Mouse (Mus musculus) midbrain, embryonic 15.5 days (tissue): Measurements from ENCODE around the gene Sec31a. TPM values are rescaled to one million over a fixed set of nuclear protein-coding genes. Genes with fewer than 3 reads are reported as not detected.

Source experiments
- ATAC-seq: fragments of 200-750 bp; cut with Nextera tagmentation; replicated peaks from 2 replicates; pipeline ENCODE4 v1.8.0; 2017; ENCODE audit warnings: moderate TSS enrichment
- H3K27ac ChIP-seq: fragments of 300-500 bp; sonication (generic); 2 replicates; pipeline ENCODE4 v1.5.1; 2015; ENCODE audit warnings: mild to moderate bottlenecking, inconsistent platforms
- H3K27me3 ChIP-seq: fragments of 300-500 bp; sonication (generic); replicated peaks from 2 replicates; pipeline ENCODE4 v1.6.1; 2015; ENCODE audit warnings: inconsistent platforms
- H3K36me3 ChIP-seq: fragments of 300-500 bp; sonication (generic); replicated peaks from 2 replicates; pipeline ENCODE4 v1.6.1; 2015; ENCODE audit warnings: inconsistent platforms
- H3K4me1 ChIP-seq: fragments of 300-500 bp; sonication (generic); 2 replicates; pipeline ENCODE4 v1.6.1; 2015; ENCODE audit warnings: inconsistent platforms
- H3K4me2 ChIP-seq: fragments of 300-500 bp; sonication (generic); 2 replicates; pipeline ENCODE4 v1.6.1; 2015; ENCODE audit warnings: inconsistent platforms, mild to moderate bottlenecking, moderate library complexity
- H3K4me3 ChIP-seq: fragments of 300-500 bp; sonication (generic); 2 replicates; pipeline ENCODE4 v1.5.1; 2015; ENCODE audit warnings: mild to moderate bottlenecking, inconsistent platforms
- H3K9ac ChIP-seq: fragments of 300-500 bp; sonication (generic); 2 replicates; pipeline ENCODE4 v1.6.1; 2015; ENCODE audit warnings: mild to moderate bottlenecking, inconsistent platforms
- H3K9me3 ChIP-seq: fragments of 300-500 bp; sonication (generic); 2 replicates; pipeline ENCODE4 v1.6.1; 2016; ENCODE audit warnings: inconsistent platforms
- WGBS: fragments of 180-500 bp; shearing (Covaris S2); methylation state at CpG from one replicate; pipeline ENCODE4 v1.1.7; 2015; ENCODE audit warnings: mixed read lengths; 5-methylcytosine and 5-hydroxymethylcytosine counted together
- polyA plus RNA-seq: library from polyadenylated mRNA; unstranded; fragments of >200 nt; fragmentation: Nextera tagmentation; extraction: Ambion mirVana; gene quantifications from 2 replicates; pipeline ENCODE4 v1.2.1, GENCODE M21; 2015

Gene Sec31a
- polyA plus RNA-seq, 1 experiment from 2014 or later, result 102 TPM

DNA sequence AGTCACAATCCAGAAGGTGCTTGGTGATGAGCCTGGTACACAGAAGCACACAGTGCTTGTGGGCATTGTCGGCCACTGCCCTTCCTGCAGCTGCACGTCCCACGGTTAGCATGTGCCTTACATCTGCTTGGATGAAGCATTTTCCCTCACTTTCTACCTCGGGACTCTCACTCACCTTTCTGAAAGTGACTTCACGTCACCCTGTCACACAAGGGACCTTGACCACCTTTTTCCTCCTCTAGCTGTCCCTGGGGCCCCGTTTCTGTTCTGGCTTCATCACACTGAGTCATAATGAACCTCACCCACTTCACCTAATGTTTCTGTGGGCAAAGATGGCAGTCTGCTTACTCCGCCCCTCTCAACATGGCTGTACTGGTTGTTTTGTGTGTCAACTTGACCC is 75.0 kb downstream of the Sec31a start:
- Histone ChIP-seq H3K4me2 (no peak overlapping the region), H3K27me3 (no peaks in the 10 kb centered on the region), H3K36me3 (no peaks in the 10 kb centered on the region), H3K9me3 (no peaks in the 10 kb centered on the region), H3K27ac (no peak overlapping the region), H3K4me1 (no peaks in the 10 kb centered on the region), H3K9ac (no peak overlapping the region), H3K4me3 (no peak overlapping the region)
- ATAC-seq, result no peak
- WGBS, result 91% methylated on average over 7 of the region's 7 CpGs

DNA sequence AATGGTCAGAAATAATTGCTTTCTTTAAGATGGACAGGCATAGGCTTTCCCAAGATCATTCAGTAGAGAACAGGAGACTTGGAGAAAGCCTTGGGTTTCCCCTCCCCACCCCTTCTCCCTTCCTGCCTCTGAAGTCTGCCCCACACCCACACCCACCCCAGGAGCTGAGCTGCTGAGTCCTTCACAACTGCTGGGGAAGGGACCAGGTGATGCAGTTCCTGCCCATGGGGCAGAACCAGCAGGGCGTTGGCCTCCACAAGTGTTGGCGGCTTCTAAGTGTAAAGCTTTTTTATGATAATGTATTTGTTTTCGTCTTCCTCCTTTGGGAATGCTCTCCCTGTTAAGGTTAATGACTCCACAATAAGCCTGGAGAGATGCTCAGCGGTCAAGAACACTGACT is 78.2 kb downstream of the Sec31a start:
- Histone ChIP-seq H3K27me3 (no peaks in the 10 kb centered on the region), H3K36me3 (no peaks in the 10 kb centered on the region), H3K9ac (no peak overlapping the region), H3K4me2 (no peak overlapping the region), H3K9me3 (no peaks in the 10 kb centered on the region), H3K27ac (no peak overlapping the region), H3K4me3 (no peak overlapping the region), H3K4me1 (no peaks in the 10 kb centered on the region)
- no peak for ATAC-seq
- 87% methylated on average over 4 of the region's 4 CpGs for WGBS

DNA sequence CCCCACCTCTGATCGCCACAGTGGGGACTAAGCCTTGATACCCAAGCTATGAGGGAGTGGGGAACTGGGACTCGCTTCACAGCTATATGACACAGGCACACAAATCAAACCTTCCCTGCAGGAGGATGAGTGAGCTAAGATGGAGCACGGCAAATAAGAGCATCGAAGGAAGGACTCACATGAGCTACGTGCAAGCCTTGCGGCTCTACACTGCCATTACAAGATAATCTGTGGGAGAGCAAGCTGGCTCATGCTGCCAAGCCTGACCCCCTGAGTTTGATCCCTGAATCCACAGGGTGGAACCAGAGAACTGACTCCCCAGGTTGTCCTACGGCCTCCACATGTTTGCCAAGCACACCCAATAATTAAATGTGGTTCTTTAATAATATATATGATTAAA is 79.2 kb downstream of the Sec31a start:
- H3K9me3 ChIP-seq, result no peaks in the 10 kb centered on the region
- no peaks in the 10 kb centered on the region for H3K36me3 ChIP-seq
- H3K4me2 ChIP-seq, result no peak overlapping the region
- no peak overlapping the region for H3K4me3 ChIP-seq
- H3K27me3 ChIP-seq, result no peaks in the 10 kb centered on the region
- ATAC-seq, result no peak
- H3K9ac ChIP-seq, result no peak overlapping the region
- 0 out of 2 replicates have a peak, but pooled peaks cover 5% of the 10 kb centered on the region for H3K4me1 ChIP-seq
- 84% methylated on average over 7 of the region's 7 CpGs for WGBS
- H3K27ac ChIP-seq, result no peak overlapping the region

DNA sequence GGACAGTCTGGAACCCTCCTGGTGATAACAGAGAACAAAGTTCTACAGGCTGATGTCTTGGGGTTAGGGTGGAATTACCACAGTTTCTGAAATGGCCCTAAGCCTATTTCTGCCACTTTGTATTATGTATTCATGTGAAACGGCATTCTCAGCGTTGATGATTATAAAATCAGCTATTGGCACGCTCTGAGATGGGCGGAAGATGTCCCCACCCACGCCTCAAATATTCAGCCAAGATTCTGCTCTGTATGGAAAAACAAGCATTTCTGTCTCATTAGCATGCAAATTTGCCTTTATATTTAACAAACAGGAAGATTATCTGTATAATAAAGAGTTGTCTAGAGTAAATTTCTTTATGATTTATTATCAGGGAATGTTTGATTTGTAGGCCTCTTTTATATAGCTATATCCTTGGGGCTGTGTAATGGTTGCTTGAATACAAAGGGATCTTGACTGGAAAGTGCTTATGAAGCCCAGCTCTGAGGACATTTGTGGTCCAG is 80.4 kb downstream of the Sec31a start:
- Histone ChIP-seq H3K36me3 (no peaks in the 10 kb centered on the region), H3K27ac (no peak overlapping the region), H3K4me3 (no peak overlapping the region), H3K9me3 (no peaks in the 10 kb centered on the region), H3K4me2 (no peak overlapping the region), H3K9ac (no peak overlapping the region), H3K4me1 (0 out of 2 replicates have a peak, but pooled peaks cover 5% of the 10 kb centered on the region), H3K27me3 (no peaks in the 10 kb centered on the region)
- WGBS, result 70% methylated on average over 5 of the region's 5 CpGs
- ATAC-seq, result no peak

DNA sequence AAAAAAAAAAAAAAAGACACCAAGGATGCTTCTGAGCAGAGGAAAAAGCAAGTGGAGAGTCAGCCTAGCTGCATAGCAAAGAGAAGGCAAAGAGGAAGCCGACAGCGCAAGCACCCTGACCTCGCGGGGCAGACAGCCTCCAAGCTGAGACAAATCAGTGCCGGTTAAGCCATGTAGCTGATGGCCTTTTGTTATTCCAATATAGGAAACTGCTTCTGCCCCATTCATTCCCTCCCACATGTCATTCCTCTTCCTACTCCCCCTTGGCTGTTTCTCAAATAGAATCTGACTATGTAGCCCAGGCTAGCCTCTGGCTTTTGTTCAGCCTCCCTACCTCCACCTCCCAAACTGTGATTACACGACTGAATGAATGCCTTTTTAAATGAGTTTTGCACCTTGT is 81.3 kb downstream of the Sec31a start:
- H3K9me3 ChIP-seq, result no peaks in the 10 kb centered on the region
- H3K4me2 ChIP-seq, result no peak overlapping the region
- no peak for ATAC-seq
- H3K36me3 ChIP-seq, result no peaks in the 10 kb centered on the region
- no peak overlapping the region for H3K4me3 ChIP-seq
- no peaks in the 10 kb centered on the region for H3K27me3 ChIP-seq
- H3K27ac ChIP-seq, result no peak overlapping the region
- WGBS, result 36% methylated on average over 6 of the region's 6 CpGs
- H3K9ac ChIP-seq, result no peak overlapping the region
- 0 out of 2 replicates have a peak, but pooled peaks cover 5% of the 10 kb centered on the region for H3K4me1 ChIP-seq

DNA sequence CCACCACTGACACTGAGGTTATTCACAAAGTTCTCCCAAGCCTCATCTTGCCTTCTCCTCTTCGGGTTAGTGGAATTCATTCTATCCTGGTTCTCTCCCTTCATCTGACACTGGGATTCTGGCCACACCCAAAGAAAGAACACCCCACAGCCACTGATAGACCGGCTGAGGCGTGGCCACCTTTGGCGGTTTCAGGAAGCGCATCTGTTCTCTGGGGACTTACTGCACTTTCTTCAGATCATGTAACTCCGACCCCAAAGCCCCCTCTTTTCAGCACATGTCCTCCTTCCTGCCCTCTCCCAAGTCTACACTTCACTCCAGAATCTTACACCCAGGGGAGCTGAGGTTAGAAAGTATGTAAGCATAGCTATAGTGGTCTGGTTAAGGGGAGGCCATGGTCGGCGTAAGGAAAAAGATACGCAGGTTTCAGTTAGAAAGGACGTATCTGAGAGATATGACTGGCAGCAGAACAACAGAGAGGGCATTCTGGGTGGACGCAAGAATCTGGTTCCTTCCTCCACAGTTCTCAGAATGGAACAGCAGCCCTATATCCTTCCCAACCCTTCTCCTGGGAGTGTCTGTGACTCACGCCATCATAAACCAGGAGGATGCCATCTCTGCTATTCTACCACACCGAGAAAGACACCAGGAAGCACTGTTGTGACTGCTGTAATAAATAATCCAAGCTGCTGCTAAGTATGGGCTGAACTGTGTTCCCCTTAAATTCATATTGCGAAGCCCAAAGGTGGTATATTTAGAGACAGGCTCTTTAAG is 82.2 kb downstream of the Sec31a start:
- 75% methylated on average over 14 of the region's 14 CpGs for WGBS
- Histone ChIP-seq H3K4me2 (no peak overlapping the region), H3K36me3 (no peaks in the 10 kb centered on the region), H3K9me3 (no peaks in the 10 kb centered on the region), H3K9ac (no peak overlapping the region), H3K27ac (no peak overlapping the region), H3K4me1 (0 out of 2 replicates have a peak, but pooled peaks cover 5% of the 10 kb centered on the region), H3K4me3 (no peak overlapping the region), H3K27me3 (no peaks in the 10 kb centered on the region)
- no peak for ATAC-seq

DNA sequence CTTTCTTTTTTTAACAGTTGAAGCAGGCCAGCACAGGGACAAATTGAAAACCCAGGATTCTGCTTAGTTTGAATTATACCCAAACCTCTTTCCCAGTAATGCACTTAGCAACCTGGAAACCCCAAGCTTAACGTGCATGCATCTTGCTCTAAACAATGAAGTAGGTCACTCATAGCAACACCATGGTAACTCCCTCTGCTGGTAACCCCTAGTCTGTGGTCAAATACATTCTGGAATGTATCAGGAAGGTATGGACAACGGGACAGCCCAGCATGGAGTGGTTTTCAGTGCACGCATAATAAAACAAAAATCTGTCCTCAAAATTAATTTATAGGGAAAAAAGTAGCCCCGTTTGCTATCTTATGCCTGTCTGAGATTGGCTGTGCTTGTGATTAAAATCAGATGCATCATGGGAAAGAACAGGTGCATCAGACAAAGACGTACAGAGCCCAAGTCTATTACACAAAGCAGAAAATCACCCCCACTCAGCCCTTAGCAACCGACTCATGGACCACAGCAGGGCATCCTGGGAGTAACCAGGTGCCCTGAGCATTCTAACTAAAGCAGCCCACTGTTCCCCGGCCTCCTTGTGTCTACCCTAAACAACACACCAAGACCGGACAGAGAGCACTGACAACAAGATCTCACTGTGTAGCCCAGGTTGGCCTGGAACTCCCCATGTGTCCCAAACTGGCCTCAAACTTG is 83.6 kb downstream of the Sec31a start:
- Histone ChIP-seq H3K36me3 (no peaks in the 10 kb centered on the region), H3K9me3 (no peaks in the 10 kb centered on the region), H3K4me3 (no peak overlapping the region), H3K4me1 (0 out of 2 replicates have a peak, but pooled peaks cover 5% of the 10 kb centered on the region), H3K9ac (no peak overlapping the region), H3K4me2 (no peak overlapping the region), H3K27me3 (no peaks in the 10 kb centered on the region), H3K27ac (no peak overlapping the region)
- 41% methylated on average over 8 of the region's 8 CpGs for WGBS
- ATAC-seq, result peak; percentile 43

DNA sequence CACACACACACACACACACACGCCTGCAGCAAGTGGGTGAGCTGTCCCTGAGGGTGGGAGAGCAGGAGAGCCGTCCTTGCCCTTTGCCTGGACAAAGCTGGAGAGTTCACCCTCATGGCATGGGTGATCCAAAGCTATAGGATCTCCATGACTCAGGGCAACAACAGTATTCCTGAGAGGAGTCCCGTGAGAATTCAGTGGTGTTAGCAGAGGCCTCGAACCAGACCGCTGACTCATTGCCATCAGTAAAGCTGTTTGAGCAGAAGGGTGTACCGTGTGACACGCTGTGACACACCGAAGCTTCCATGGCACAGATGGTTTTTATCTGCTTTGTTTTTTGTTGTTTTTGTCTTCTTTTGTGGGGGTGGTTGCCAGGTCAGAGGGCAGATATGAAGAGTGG is 84.4 kb downstream of the Sec31a start:
- no peaks in the 10 kb centered on the region for H3K27me3 ChIP-seq
- H3K4me1 ChIP-seq, result 0 out of 2 replicates have a peak, but pooled peaks cover 5% of the 10 kb centered on the region
- no peak overlapping the region for H3K4me2 ChIP-seq
- H3K9ac ChIP-seq, result no peak overlapping the region
- no peaks in the 10 kb centered on the region for H3K9me3 ChIP-seq
- H3K27ac ChIP-seq, result no peak overlapping the region
- no peak overlapping the region for H3K4me3 ChIP-seq
- WGBS, result 83% methylated on average over 8 of the region's 8 CpGs
- ATAC-seq, result no peak
- H3K36me3 ChIP-seq, result no peaks in the 10 kb centered on the region

DNA sequence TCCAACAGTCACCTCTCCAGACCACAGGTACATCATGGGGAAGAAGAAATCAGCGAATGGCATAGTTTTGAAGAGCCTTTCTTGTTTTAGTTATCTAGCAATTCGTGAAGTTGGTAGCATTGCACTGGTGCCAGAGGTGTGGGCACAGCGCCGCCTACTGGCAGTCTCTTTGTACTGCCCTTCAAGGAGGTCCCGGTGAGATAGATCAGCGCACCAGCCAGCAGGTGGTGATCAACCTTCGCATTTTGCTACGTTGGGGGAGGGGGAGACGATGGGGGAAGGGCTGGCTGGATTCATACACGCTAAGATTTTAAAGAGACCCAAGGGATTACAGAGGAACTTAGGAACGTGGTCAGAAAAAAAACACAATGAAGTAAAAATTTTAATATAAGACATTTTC is 94.0 kb downstream of the Sec31a start:
- Histone ChIP-seq H3K9me3 (no peaks in the 10 kb centered on the region), H3K9ac (no peak overlapping the region), H3K27ac (no peak overlapping the region), H3K4me1 (no peaks in the 10 kb centered on the region), H3K4me3 (no peak overlapping the region), H3K36me3 (no peaks in the 10 kb centered on the region), H3K27me3 (no peaks in the 10 kb centered on the region), H3K4me2 (peak overlapping the region; percentile 20; the same call in 1 of the 2 replicates)
- ATAC-seq, result peak; percentile 90
- 1% methylated on average over 11 of the region's 11 CpGs for WGBS

DNA sequence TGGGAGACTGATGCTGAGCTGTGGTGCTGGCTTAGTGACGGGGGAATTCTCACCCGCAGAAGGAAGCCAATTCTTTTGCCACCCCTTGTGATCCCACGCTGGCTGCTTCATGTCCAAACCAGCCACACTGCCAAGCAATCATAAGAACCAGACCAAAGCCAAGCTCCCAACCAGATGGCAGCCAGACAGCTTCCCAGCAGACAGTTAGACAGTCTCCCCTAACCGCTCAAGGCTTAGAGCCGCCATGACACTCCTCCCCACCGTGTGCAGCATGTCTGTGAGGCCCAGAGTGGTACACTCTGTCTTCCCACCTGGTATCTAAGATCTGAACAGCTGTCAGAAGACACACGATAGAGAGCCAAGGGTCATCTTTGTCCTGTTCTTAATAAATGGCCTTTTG is 98.2 kb downstream of the Sec31a start:
- no peak overlapping the region for H3K9ac ChIP-seq
- ATAC-seq, result no peak
- 68% methylated on average over 7 of the region's 7 CpGs for WGBS
- H3K36me3 ChIP-seq, result no peaks in the 10 kb centered on the region
- H3K4me3 ChIP-seq, result no peak overlapping the region
- no peak overlapping the region for H3K27ac ChIP-seq
- H3K9me3 ChIP-seq, result no peaks in the 10 kb centered on the region
- H3K27me3 ChIP-seq, result no peaks in the 10 kb centered on the region
- H3K4me1 ChIP-seq, result no peaks in the 10 kb centered on the region
- H3K4me2 ChIP-seq, result no peak overlapping the region

DNA sequence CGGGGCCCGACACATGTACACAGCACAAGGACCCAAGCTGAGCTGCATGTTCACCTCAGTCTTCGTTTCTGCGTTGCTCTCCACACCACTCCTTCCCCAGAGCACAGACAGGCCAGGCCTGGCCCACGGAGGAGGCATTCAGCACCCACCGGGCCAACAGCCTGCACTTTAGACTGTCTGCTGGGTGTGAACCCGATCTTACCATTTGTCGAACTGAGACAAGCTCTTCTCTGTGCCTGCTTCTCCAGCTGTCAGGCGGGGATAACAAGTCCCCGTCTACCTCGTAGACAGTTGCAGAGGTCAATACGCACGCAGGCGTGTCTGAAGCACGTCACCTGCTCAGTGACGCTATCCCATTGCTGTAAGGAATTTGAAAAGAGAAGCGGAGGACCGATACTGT is 99.0 kb downstream of the Sec31a start:
- Histone ChIP-seq H3K4me1 (no peaks in the 10 kb centered on the region), H3K4me3 (no peak overlapping the region), H3K9ac (no peak overlapping the region), H3K9me3 (no peaks in the 10 kb centered on the region), H3K4me2 (no peak overlapping the region), H3K27me3 (no peaks in the 10 kb centered on the region), H3K27ac (no peak overlapping the region), H3K36me3 (no peaks in the 10 kb centered on the region)
- no peak for ATAC-seq
- 88% methylated on average over 18 of the region's 18 CpGs for WGBS

DNA sequence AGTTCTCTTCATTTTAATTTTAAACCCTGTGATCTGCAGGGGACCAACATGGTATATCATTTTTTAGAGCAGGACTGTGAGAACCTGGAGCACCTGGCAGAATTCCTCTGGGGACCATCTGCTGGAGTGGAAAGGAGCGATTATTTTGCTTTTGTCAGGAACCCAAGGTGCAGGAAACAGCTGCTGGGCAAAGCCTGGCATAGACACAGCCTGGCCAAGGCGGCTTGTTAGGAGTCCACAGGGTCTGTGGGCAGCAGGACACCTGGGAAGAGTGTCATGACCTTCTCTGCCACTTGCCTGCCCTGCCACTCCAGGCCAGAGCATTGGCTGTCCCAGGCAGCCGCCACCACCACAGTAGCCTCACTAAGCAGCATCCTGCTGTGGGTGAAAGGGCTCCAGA is 100.4 kb downstream of the Sec31a start:
- no peak overlapping the region for H3K4me3 ChIP-seq
- no peak overlapping the region for H3K4me2 ChIP-seq
- no peak overlapping the region for H3K9ac ChIP-seq
- no peak overlapping the region for H3K27ac ChIP-seq
- H3K27me3 ChIP-seq, result no peaks in the 10 kb centered on the region
- no peaks in the 10 kb centered on the region for H3K36me3 ChIP-seq
- H3K4me1 ChIP-seq, result no peaks in the 10 kb centered on the region
- 42% methylated on average over 3 of the region's 3 CpGs for WGBS
- ATAC-seq, result no peak
- H3K9me3 ChIP-seq, result no peaks in the 10 kb centered on the region
